Mouse (Mus musculus) heart, embryonic 15.5 days (tissue): ENCODE results near the gene Edar. TPM values are rescaled to one million over a fixed set of nuclear protein-coding genes. Genes with fewer than 3 reads are reported as not detected.

Experiments used
- ATAC-seq: fragments of 200-750 bp; cut with Nextera tagmentation; replicated peaks from 2 replicates; pipeline ENCODE4 v1.8.0; 2017; ENCODE audit warnings: low read depth, moderate TSS enrichment; ENCODE audit not compliant: insufficient number of reproducible peaks, insufficient read depth, low FRiP score
- H3K27ac ChIP-seq: fragments of 300-500 bp; sonication (generic); 2 replicates; pipeline ENCODE4 v1.5.1; 2015; ENCODE audit warnings: mild to moderate bottlenecking, inconsistent platforms
- H3K27me3 ChIP-seq: fragments of 300-500 bp; sonication (generic); 2 replicates; pipeline ENCODE4 v1.6.1; 2015; ENCODE audit warnings: inconsistent platforms
- H3K36me3 ChIP-seq: fragments of 300-500 bp; sonication (generic); 2 replicates; pipeline ENCODE4 v1.6.1; 2015; ENCODE audit warnings: mild to moderate bottlenecking, inconsistent platforms
- H3K4me1 ChIP-seq: fragments of 300-500 bp; sonication (generic); replicated peaks from 2 replicates; pipeline ENCODE4 v1.6.1; 2015; ENCODE audit warnings: inconsistent platforms
- H3K4me2 ChIP-seq: fragments of 300-500 bp; sonication (generic); 2 replicates; pipeline ENCODE4 v1.6.1; 2015; ENCODE audit warnings: inconsistent platforms, mild to moderate bottlenecking, moderate library complexity
- H3K4me3 ChIP-seq: fragments of 300-500 bp; sonication (generic); 2 replicates; pipeline ENCODE4 v1.5.1; 2015; ENCODE audit warnings: mild to moderate bottlenecking, inconsistent platforms
- H3K9ac ChIP-seq: fragments of 300-500 bp; sonication (generic); 2 replicates; pipeline ENCODE4 v1.6.1; 2015; ENCODE audit warnings: mild to moderate bottlenecking, inconsistent platforms
- H3K9me3 ChIP-seq: fragments of 300-500 bp; sonication (generic); replicated peaks from 2 replicates; pipeline ENCODE4 v1.6.1; 2016; ENCODE audit warnings: inconsistent platforms
- WGBS: fragments of 180-500 bp; shearing (Covaris S2); methylation state at CpG from one replicate; pipeline ENCODE4 v1.1.7; 2015; ENCODE audit warnings: mixed read lengths; 5-methylcytosine and 5-hydroxymethylcytosine counted together
- polyA plus RNA-seq: library from polyadenylated mRNA; unstranded; fragments of >200 nt; fragmentation: Nextera tagmentation; extraction: Ambion mirVana; gene quantifications from 2 replicates; pipeline ENCODE4 v1.2.1, GENCODE M21; 2015

Gene Edar
- polyA plus RNA-seq, 1 experiment from 2014 or later = 0.09 TPM

- H3K4me3 ChIP-seq = no peak overlapping the region
These were observed 2.0 kb downstream of the Edar start for GRCm38 (mm10) chr10:58673278-58674061.

GRCm38 (mm10) chr10:58672557-58673277, 2.7 kb downstream of the Edar start:
- no peak for ATAC-seq
- Histone ChIP-seq H3K4me3 (no peak overlapping the region), H3K4me1 (peaks cover 4% of the 10 kb centered on the region; the same call in 1 of the 2 replicates), H3K4me2 (no peak overlapping the region), H3K9ac (no peak overlapping the region), H3K9me3 (no peaks in the 10 kb centered on the region), H3K27me3 (peaks cover 11% of the 10 kb centered on the region), H3K36me3 (no peaks in the 10 kb centered on the region), H3K27ac (no peak overlapping the region)
- WGBS = 69% methylated on average over 10 of the region's 10 CpGs

More at GRCm38 (mm10) chr10:58673278-58674061, 2.0 kb downstream of the Edar start:
- no peaks in the 10 kb centered on the region for H3K9me3 ChIP-seq
- H3K4me2 ChIP-seq = peak overlapping the region; percentile 8; the same call in 1 of the 2 replicates
- no peak overlapping the region for H3K27ac ChIP-seq
- 36% methylated on average over 15 of the region's 15 CpGs for WGBS
- no peak overlapping the region for H3K9ac ChIP-seq
- no peaks in the 10 kb centered on the region for H3K36me3 ChIP-seq
- peaks cover 11% of the 10 kb centered on the region for H3K27me3 ChIP-seq
- no peak for ATAC-seq
- H3K4me1 ChIP-seq = peaks cover 4% of the 10 kb centered on the region; the same call in 1 of the 2 replicates

GRCm38 (mm10) chr10:58663868-58664267, 11.6 kb downstream of the Edar start:
- H3K4me3 ChIP-seq = no peak overlapping the region
- no peaks in the 10 kb centered on the region for H3K27me3 ChIP-seq
- H3K4me1 ChIP-seq = no peaks in the 10 kb centered on the region
- H3K27ac ChIP-seq = no peak overlapping the region
- H3K9ac ChIP-seq = no peak overlapping the region
- ATAC-seq = no peak
- no peak overlapping the region for H3K4me2 ChIP-seq
- 78% methylated on average over 5 of the region's 5 CpGs for WGBS
- no peaks in the 10 kb centered on the region for H3K36me3 ChIP-seq
- no peaks in the 10 kb centered on the region for H3K9me3 ChIP-seq

- ATAC-seq = 0 out of 2 replicates have a peak, but pooled peaks have one; percentile 39
- Histone ChIP-seq H3K9ac (no peak overlapping the region), H3K36me3 (no peaks in the 10 kb centered on the region), H3K4me2 (no peak overlapping the region), H3K4me3 (no peak overlapping the region), H3K27me3 (no peaks in the 10 kb centered on the region), H3K4me1 (no peaks in the 10 kb centered on the region), H3K9me3 (no peaks in the 10 kb centered on the region), H3K27ac (no peak overlapping the region)
- 58% methylated on average over 6 of the region's 6 CpGs for WGBS
These were observed 12.0 kb downstream of the Edar start for GRCm38 (mm10) chr10:58663417-58663816.

GRCm38 (mm10) chr10:58659268-58659986, 16.0 kb downstream of the Edar start:
- 51% methylated on average over 11 of the region's 11 CpGs for WGBS
- Histone ChIP-seq H3K4me1 (no peaks in the 10 kb centered on the region), H3K36me3 (no peaks in the 10 kb centered on the region), H3K27ac (no peak overlapping the region), H3K4me2 (no peak overlapping the region), H3K9me3 (no peaks in the 10 kb centered on the region), H3K9ac (no peak overlapping the region), H3K27me3 (no peaks in the 10 kb centered on the region), H3K4me3 (no peak overlapping the region)
- ATAC-seq = no peak

GRCm38 (mm10) chr10:58657731-58658130, 17.7 kb downstream of the Edar start:
- ATAC-seq = no peak
- Histone ChIP-seq H3K4me3 (no peak overlapping the region), H3K36me3 (no peaks in the 10 kb centered on the region), H3K4me1 (peaks cover 3% of the 10 kb centered on the region), H3K27me3 (no peaks in the 10 kb centered on the region), H3K27ac (no peak overlapping the region), H3K9me3 (no peaks in the 10 kb centered on the region), H3K9ac (no peak overlapping the region), H3K4me2 (no peak overlapping the region)
- WGBS = 26% methylated on average over 2 of the region's 2 CpGs

GRCm38 (mm10) chr10:58653679-58654078, 21.8 kb downstream of the Edar start:
- Histone ChIP-seq H3K27me3 (no peaks in the 10 kb centered on the region), H3K27ac (no peak overlapping the region), H3K9ac (no peak overlapping the region), H3K4me2 (no peak overlapping the region), H3K9me3 (no peaks in the 10 kb centered on the region), H3K36me3 (no peaks in the 10 kb centered on the region), H3K4me1 (peaks cover 22% of the 10 kb centered on the region), H3K4me3 (no peak overlapping the region)
- ATAC-seq = no peak
- WGBS = 28% methylated on average over 3 of the region's 3 CpGs

GRCm38 (mm10) chr10:58652418-58653394, 22.7 kb downstream of the Edar start:
- Histone ChIP-seq H3K4me2 (peak overlapping the region; percentile 14; the same call in 1 of the 2 replicates), H3K9me3 (no peaks in the 10 kb centered on the region), H3K4me3 (no peak overlapping the region), H3K27me3 (no peaks in the 10 kb centered on the region), H3K36me3 (no peaks in the 10 kb centered on the region), H3K4me1 (peaks cover 22% of the 10 kb centered on the region), H3K27ac (peak overlapping the region; percentile 22; the same call in 1 of the 2 replicates), H3K9ac (no peak overlapping the region)
- 26% methylated on average over 10 of the region's 10 CpGs for WGBS
- peak; percentile 38; the same call in 1 of the 2 replicates for ATAC-seq

- Histone ChIP-seq H3K27ac (peak overlapping the region; percentile 22; the same call in 1 of the 2 replicates), H3K4me1 (peaks cover 22% of the 10 kb centered on the region), H3K4me2 (peak overlapping the region; percentile 14; the same call in 1 of the 2 replicates), H3K9ac (no peak overlapping the region), H3K4me3 (no peak overlapping the region), H3K27me3 (no peaks in the 10 kb centered on the region), H3K36me3 (no peaks in the 10 kb centered on the region), H3K9me3 (no peaks in the 10 kb centered on the region)
- ATAC-seq = no peak
- WGBS = 20% methylated on average over 9 of the region's 9 CpGs
These were observed 23.4 kb downstream of the Edar start for GRCm38 (mm10) chr10:58652045-58652417.

- peaks cover 22% of the 10 kb centered on the region for H3K4me1 ChIP-seq
- no peaks in the 10 kb centered on the region for H3K36me3 ChIP-seq
- no peak overlapping the region for H3K27ac ChIP-seq
- 9% methylated on average over 22 of the region's 22 CpGs for WGBS
- H3K9me3 ChIP-seq = no peaks in the 10 kb centered on the region
- ATAC-seq = no peak
- peak overlapping the region; percentile 52 for H3K4me2 ChIP-seq
- no peak overlapping the region for H3K9ac ChIP-seq
- peak overlapping the region; percentile 10; the same call in 1 of the 2 replicates for H3K4me3 ChIP-seq
- H3K27me3 ChIP-seq = no peaks in the 10 kb centered on the region
These were observed 24.0 kb downstream of the Edar start for GRCm38 (mm10) chr10:58651270-58652042.
